Mouse (Mus musculus): Measurements from ENCODE around the gene Tmem117.

- no peak for TF ChIP-seq POLR2A (IDR thresholded peaks at IDR 0.05; ENCODE audit: insufficient read depth, low read depth, low read length)
- TF ChIP-seq CTCF (IDR thresholded peaks at IDR 0.05), result no peak
- no peak for TF ChIP-seq EP300 (IDR thresholded peaks at IDR 0.05; ENCODE audit: insufficient read depth, low read depth, low read length)
Observed at GRCm38 (mm10) chr15:94600145-94600707, 28.8 kb upstream of the Tmem117 start.

Data from heart, adult 2 months (tissue).